Mouse (Mus musculus) cerebellum, adult (tissue): ENCODE results near the gene Mau2.
"Not testable (repeated sequence)": the region's sequence is repeated elsewhere in the genome, so short reads cannot be mapped to it uniquely, and the experiment has no call there.

ENCODE experiments used
- ATAC-seq: cut with Nextera tagmentation; 2 replicates; pipeline ENCODE4 v1.9.2; 2017; ENCODE audit warnings: mild to moderate bottlenecking, moderate library complexity, mixed read lengths; ENCODE audit not compliant: insufficient number of reproducible peaks, low FRiP score, low TSS enrichment

Gene Mau2

DNA sequence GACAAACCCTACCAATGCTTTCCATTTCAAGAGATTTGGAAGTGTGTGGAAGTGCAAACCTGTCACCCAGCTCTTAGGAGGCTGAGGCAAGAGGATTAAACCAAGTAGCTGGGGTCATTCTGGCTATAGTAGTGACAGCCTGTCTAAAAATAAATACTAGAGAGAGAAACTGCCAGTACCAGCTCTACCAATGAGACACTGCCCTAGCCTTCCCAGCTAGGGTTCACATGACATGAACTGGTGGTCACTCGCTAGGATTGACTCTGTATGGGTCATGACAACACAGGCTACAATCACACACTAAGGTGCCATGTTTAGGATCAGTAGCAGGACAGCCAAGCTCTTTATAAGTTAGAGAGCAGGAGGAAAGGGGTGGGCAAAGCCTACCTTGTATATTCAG is 12.3 kb downstream of the Mau2 start:
- ATAC-seq = no peak

DNA sequence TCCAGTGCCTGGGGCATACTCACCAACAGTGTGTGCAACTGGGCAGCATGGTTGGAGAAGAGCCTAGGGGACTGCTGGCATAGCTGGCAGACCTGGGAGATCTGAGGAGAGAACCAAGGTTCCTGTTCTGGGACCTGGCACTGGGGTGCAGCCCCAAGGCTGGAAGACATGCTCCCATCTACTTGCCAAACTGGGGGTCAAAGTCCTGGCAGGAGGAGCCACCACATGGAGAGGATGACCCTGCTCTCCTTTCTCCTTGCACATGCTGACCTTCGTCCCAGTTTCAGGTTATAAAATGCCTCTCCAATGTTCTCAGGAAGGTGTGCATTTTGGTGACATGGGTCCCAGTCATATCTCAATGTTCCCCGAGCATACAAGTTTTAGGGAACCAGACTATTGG is 16.4 kb downstream of the Mau2 start:
- ATAC-seq = no peak

DNA sequence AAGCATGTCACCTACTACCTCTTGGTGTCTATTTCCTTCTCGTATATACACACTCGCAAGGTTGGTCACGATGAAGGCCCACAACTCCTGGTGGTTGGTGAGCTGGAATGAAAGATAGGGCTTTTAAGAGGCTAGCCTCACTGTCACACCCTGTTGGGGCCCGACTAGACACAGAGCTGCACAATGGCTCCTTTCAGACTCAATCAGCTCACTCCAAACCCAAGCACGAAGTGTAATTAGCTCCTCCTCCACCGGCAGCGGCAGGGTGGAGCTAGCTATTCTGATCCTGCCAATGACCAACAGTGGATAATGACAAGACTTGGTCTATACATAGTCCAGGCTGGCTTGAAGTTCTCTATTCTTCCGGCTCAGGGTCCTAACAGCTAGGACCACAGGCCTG is 18.9 kb downstream of the Mau2 start:
- ATAC-seq = no peak

DNA sequence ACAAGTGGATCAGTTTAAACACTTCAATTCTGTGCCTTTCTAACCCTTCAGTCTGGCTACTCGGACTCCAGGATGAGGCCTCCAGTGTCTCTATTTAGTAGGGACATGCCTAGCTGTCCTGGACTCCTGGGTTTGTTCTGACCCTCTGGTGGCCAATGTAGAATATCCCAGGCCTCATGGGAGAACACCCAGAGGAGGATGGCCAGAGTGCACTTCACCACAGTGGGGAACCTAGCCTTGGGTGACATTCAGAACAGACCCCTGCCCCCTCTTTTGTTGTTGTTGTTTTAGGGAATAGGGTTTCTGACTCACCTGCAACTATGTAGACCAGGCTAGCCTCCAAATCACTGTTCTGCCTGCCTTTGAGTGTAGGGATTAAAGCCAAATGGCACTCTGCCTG is 27.5 kb downstream of the Mau2 start:
- no peak for ATAC-seq

DNA sequence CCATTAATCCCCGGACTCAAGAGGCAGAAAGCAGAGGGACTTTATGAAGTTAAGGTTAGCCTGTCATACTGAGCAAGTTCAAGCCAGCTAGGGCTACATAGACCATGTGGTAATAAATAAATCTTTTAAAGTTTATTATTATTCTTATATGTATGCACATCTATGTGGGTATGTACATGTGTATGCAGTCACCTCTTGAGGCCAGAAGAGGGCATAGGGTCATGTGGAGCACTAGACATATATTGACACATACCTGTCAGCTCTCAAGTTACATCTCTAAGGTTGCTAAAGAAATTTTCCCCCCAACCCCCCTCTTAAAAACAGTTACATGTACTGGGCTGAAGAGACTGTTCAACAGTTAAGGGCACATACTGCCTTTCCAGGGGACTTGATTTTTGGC is 29.8 kb downstream of the Mau2 start:
- no peak for ATAC-seq

DNA sequence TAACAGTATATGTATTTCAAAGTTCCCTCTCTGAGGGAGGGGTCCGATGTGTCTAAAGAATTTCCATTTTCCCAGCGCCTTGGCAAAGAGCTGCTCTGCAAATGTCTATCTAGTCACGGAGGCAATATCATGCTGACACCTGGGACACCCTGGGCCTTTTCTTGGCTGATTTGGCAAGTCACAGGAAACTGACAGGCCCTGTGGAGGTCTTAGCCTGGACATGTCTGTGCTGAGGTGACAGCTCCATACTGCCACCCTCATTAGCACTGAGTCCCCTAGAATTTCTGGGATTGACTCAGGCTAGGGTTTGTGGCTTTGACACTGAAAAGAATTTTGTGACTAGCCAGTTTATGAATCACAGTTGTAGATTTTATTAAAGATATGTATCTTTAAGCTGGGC is 30.2 kb downstream of the Mau2 start:
- no peak for ATAC-seq

DNA sequence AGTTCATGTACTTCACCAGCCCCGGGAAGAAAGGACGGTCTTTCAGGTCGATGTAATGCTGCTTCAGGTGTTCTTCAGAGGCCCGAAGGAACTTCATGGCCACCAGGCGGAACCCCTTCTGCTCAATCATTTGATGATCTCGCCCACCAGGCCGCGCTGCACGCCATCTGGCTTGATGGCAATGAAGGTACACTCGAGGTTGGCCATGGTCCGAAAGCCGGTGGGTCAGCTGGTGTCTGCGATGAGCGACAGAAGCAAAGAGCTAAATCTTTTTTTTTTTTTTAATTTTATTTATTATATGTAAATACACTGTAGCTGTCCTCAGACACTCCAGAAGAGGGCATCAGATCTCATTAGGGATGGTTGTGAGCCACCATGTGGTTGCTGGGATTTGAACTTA is 31.7 kb downstream of the Mau2 start:
- ATAC-seq = not testable (repeated sequence)

DNA sequence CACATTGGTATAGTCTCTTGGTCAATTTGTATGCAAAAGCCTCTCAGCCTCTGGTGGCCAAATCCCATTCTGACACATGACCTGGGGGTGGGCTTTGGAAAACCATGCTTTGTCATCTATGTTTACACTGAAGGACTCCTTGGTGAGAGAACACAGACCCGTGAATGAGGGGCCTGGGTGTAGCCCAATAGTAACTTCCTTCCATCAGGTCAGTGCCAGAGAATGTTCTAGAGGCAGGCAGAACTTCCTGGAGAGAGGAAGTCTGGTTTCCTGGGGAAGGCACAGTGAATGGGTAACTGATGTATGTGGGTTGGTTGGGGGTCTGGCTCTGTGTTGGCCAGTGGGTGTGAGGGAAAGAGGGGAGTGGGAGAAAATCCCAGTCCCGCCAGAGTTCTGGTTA is 37.4 kb downstream of the Mau2 start:
- no peak for ATAC-seq

DNA sequence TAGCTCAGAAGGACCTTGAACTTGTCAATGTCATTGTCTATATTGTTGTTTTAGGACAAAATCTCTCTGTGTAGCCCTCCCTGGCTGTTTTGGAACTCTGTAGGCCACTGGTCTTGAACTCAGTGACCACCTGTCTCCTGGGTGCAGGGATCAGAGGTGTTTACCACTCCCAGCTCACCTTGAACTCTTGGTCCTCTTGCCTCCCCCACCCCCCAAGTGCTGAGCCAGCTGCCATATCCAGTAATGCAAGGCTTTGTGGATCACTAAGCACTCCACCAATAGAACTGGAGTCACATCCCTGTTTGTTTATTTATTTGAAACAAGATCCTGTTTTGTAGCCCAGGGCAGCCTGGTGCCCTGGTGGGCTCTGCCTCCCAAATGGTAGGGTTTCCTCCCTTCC is 38.2 kb downstream of the Mau2 start:
- no peak for ATAC-seq

DNA sequence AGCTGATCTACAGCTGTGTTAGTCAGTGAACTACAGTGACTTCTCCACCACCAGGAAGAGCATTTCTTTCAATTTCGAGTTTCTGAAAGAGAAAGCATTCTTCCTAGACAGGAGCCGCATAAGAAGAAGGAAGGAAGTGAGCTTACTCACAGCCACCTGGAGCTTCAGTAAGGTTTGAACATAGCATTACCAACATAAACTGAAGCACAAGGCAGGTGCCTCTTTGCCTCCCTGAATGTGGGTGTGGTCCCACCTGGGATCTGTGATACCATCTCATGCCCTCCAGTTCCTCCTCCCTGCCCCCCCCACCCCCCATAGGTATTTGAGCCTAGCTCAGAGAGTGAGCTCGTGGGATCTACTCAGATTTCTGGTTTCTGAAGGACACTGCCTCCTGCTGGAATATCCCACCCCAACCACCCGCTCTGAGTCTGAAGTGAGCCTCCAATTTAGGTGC is 39.3 kb downstream of the Mau2 start:
- no peak for ATAC-seq

DNA sequence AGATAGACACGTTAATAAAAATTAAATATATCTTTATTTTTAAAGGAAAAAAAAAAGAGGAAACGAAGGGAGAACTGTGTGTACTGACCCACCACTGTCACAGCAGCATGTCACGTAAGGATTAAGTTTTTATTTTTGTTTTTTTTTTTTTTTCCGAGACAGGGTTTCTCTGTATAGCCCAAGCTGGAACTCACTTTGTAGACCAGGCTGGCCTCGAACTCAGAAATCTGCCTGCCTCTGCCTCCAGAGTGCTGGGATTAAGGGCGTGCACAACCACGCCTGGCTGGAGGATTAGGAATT is 40.7 kb downstream of the Mau2 start:
- ATAC-seq = not testable (repeated sequence)

DNA sequence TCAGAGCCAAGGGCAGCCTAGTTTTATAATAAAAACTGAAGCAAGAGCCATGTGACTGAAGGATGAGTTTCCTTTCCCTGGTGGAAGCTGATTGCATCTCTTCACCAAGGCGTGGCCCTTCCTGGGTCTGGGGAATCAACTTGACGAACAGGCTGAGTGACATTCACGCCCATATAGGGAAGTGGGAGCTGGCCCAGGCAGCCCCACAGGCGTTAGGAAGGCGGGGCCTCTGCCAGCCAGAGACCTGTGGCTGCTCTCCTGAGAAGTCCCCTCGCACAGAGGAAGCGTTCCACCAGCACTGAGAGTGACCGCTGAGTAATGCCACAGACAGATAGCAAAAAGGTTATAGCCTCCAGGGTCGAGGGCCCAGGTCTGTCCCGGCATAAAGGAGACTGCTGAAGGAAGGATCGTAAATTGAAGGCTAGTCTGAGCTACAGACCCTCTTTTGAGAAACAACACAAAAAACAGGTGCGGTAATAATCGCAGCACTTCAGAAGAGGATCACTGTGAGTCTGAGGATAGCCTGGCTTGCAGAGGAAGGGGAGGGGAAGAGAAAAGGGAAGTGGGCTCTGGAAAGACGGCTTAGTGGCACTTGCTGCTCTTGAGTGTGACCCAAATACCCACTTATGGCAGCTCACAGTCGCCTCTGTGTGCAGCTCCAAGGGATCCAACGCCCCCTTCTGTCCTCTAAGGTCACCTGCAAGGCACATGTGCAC is 41.2 kb downstream of the Mau2 start:
- ATAC-seq = no peak

DNA sequence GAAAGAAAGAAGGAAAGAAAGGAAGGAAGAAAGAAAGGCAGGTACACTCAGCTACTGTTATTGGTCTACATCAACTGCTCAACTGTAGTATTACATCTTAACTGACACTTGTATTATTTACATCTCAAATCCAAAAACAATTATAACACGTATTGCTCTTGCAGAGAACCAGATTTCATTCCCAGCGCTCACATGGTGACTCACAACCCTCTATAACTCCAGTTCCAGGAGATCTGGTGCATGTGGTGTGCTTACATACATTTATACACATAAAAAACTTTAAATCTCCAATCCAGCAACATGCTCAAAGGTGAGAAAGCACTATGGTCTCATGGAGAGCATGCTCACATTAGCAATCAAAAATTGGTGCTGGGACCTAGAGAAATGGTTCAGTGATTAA is 42.3 kb downstream of the Mau2 start:
- ATAC-seq = no peak

DNA sequence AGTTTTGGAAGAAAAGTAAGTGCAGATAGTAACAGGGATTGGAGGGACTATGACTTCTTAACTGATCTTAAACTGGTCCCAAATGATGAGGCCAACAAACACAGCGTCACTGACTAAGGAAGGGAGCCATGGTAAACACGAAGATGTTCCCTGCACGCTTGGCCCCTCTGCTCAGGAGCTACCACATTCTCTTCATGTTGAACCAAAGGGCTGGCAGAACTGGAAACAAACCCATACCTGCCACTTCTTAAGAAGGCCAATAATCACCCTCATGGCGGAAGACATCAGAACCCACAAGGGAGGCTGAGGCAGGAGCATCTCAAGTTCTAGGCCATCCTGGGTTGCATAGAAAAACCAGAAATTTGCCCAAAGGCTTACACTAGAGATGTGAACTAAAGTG is 43.3 kb downstream of the Mau2 start:
- no peak for ATAC-seq

DNA sequence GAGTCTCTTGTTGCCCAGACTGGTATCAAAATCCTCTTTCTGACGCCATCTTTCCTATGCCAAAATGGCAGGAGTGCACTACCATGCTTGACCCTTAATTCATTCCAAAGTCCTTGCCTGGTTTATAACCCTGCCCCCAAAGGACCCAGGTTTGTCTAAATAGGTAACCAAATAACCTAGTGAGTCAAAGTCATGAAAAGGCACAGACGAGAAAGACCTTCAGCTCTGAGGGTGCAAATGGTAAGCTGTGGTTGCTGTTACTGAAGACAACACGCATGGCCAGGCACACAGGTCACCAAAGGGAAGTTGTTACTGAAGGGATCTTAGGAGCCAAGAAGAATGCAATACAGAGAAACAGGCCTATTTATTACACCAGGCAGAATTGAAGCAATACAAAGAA is 43.8 kb downstream of the Mau2 start:
- ATAC-seq = no peak

DNA sequence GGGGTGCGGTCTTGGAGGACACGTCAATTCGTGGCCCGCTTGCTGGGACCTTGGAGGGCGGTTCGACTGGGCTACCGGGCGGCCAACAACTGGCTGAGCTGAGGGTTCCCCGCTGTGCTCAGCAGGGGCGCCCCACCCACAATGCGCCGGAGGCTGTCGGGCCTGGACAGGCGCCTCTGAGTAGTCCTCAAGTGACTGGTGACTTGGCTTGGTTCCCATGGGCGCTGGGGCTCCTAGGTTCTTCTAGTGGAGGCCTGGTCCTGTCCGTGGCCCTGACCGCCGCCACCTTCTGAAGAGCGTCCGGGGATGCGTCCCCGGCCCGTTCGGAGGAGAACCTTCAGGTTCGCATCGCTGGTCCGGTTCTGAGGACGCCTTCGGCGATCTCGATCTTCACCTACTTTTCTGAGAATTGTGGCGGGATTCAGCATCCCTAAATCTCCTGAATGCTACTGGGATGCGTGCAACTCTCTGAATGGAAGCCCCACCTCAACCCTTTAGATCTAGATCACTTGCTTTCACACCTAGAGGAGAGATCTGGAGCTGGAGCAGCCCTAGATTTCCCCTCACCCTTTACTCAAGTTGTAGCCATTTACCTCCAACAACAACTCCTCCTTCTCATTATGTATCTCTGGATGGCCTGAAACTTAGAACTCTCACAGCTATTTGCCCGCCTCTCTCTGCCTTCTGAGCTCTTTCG is 45.8 kb downstream of the Mau2 start:
- ATAC-seq = no peak

DNA sequence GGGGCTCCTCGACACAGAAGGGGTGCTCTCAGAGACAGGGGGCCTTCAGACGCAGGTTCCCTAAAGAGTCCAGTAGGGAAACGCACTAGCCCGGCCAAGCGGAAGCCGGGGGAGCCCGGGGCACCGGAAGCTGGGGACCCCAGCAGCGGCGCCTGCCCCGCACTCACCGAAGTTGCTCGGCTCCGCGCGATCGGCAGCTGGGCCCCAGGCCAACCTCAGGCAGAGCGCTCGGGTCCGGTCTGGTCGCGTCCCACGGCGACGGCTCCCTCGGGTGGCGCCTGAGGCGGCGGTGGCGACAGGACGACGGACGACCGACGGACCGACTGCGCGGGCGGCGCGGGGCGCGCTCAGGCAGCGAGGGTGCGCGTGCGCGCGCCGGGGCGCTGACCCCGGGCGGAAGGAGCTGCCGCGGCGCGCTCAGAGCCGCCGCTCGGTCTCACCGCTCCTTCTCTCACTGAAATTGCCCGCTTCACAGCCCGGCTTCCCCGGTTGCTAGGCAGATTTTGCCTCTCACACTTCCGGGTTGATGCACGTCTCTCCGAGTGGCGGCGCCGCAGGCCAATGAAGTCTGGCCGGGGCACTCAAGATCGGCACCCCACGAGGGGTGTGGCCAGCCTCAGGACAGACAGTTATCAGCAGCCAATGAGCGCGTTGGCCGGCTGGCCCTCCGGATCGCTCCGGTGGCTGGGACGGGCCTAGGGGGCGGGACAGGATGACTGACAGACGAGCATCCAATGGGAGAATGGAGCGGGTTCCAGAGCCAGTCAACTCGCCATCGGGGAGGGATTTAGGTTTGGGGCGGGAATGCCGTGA is 46.6 kb downstream of the Mau2 start, which contains the start of gene Gatad2a:
Gene Gatad2a (minus strand): TSS at position 609 of the 813 bp plus-strand sequence.
- ATAC-seq = peak; percentile 100

DNA sequence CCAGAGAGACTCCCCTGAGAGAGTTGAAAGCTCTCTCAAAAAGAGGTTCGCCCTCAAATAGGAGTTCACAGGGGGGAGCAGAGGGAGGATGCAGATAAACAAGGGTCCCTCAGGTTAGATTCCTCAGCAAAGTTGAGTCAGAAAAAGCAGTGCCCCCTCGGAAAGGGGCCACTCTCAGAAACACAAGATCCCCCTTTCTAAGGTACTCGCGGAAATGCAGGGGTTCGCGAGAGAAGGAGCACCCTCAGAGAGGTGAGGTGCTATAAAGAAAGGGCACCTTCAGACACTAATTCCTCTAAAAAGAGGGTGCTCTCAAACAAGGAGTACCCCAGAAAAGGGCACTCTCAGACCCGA is 47.1 kb downstream of the Mau2 start:
- no peak for ATAC-seq

DNA sequence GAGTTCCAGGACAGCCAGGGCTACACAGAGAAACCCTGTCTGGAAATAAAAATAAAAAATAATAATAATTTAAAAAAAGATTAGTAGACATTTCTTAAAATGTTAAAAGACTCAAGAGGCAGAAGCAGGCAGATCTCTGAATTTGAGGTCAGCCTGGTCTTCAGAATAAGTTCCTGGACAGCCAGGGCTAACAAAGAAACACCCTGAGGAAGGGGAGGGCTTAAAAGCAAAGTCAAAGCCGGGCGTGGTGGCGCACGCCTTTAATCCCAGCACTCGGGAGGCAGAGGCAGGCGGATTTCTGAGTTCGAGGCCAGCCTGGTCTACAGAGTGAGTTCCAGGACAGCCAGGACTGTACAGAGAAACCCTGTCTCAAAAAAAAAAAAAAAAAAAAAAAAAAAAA is 53.6 kb downstream of the Mau2 start:
- not testable (repeated sequence) for ATAC-seq

DNA sequence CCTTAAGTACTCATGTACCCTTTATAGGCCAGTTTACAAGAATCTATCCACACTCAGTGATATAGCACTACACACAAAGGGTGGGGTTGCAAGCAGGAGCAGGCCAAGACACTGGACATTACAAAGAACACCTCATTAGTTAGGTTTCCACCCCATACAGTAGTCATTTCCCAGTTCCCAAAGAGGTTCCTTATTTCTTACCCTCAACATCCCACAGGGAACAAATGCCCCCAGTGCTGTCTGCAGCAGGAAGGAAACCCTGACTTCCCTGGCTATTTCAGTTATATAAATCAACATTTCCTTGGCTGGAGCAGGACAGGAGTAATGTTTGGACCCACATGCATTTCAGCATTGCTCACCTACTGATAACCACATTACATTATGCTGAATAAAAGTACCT is 54.8 kb downstream of the Mau2 start:
- ATAC-seq = no peak

DNA sequence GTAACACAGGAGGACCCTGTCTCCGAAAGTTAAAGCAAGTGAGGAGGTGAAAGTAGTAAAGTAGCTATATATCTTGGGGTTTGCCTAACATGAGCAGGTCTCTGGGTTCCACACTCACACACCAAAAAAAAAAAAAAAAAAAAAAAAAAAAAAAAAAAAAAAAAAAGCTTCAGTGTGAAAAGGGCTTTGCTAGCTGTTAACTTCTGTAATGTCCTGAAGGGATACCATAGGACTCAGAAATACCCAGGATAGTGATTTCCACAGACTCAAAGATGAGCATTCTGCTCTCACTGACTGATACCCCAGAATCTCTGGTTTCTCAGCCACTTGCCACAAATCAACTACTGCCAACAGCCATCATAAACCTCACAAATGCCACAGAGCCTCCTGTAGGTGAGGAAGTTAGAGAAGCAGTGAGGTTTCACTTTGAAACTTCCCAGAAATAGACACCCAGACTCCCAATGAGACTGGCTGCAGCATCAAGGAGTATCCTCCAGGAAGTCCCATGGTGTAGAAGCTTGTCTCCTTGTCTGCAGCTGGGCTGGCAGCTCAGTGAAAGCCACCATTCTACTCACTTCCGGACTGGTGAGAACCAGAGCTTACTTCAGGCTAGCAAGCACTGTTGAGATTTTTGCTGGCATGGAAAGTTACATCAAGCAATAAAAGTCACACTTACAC is 57.5 kb downstream of the Mau2 start:
- no peak for ATAC-seq
